Mouse (Mus musculus) gastrocnemius, postnatal 36 days (tissue): ENCODE data around the gene Fhl3. TPM values are rescaled to one million over a fixed set of nuclear protein-coding genes. Genes with fewer than 3 reads are reported as not detected.
A peak's percentile ranks its signal among the peaks of the same experiment; 100 is the strongest.

Experiments
- DNase-seq, 2 experiments: peaks; one replicate each; pipeline ENCODE4 v3.0.0; 2022
- intact Hi-C: fragments of 180-260 bp; cut with DNase I; formaldehyde crosslinking; loops from one replicate; pipeline ENCODE4 v1.15.1; 2025
- total RNA-seq, 2 experiments: library from RNA; stranded (reverse); gene quantifications; 2 replicates each; pipeline ENCODE4 v1.2.3; 2021

Gene Fhl3
- total RNA-seq, 2 experiments from 2014 or later = 216 to 338 TPM

DNA sequence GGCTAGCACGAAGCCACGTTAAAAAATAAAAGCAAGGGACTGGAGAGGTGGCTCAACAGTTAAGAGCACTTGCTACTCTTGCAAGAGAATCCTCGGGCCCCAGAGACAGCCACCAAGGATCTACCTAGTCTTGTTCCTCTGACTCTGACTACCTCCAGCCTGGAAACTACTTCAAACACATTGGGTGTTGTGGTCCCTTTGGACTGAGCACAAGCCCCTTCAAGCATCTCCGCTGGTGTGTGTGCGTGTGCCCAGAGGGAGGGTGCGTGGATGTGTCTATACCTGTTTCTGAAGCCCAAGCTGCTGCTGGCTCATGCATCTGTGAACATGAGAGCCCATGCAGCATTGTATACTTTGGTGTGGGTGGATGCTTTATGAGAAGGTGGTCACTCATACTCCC, 24.5 kb upstream of the Fhl3 start:
- DNase-seq = no peak
- intact Hi-C loops = no loop called here

- DNase-seq = no peak
- intact Hi-C loops = no loop called here
These were observed 18.2 kb upstream of the Fhl3 start for GRCm38 (mm10) chr4:124682270-124682669.

DNA sequence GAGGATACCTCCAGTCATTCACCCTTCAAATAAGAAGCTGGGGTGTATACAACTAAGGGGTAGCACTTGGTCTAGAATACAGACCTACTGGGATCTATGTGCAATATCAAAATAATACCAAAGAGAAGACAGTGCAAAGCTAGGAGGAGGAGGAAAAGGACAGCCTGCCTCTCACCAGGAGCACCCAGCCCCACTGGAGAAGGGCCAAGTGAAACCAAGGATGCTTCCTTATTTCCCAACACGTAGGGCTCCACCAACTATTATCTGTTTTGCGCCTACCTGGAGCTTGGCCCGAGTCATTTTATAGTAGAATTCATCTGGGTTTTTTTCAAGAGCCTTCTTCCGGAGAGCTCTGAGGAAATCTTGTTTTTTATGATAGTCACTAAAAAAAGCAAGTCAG, 17.0 kb upstream of the Fhl3 start:
- intact Hi-C loops = no loop called here
- no peak for DNase-seq

DNA sequence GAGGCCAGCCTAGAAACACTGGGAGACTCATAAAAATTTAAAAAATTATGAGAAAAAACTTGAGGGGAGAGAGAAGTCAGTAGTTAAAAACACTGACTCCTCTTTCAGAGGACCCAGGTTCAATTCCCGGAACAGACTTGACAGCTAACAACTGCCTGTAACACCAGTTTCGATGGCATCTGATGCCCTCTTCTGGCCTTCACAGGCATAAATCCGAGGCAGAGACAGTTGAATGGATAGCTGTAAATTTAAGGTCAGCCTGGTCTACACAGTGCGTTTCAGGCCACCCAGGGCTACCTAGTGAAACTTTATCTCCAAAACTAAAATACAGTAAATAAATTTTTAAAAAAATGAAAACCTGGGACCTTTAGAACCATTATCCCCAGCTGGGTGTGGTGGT, 15.5 kb upstream of the Fhl3 start:
- DNase-seq = no peak

GRCm38 (mm10) chr4:124685453-124685852, 15.0 kb upstream of the Fhl3 start:
- DNase-seq = no peak
- intact Hi-C loops = no loop called here

More for the DNA sequence above, 15.5 kb upstream of the Fhl3 start:
- intact Hi-C loops = no loop called here

- intact Hi-C loops = no loop called here
These were observed 14.6 kb upstream of the Fhl3 start for GRCm38 (mm10) chr4:124685897-124686402.

DNA sequence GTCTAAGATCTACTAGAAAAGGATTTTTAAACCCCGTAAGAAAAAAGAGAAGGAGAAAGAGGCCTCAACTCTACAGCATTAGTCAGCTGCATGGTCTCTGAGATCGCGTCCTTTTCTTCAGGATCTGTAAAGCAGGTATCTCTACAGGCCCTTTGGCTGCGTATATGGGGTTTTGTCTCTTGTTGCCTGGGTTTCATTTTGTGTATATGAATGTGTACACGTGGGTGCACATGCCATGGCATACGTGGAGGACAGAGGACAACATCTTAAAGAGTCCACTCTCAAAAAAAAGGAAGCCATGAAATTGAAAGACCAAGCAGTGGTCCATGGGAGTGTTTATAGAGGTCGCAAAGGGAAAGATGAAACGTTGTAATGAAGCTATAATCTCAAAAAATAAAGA, 9.0 kb upstream of the Fhl3 start:
- DNase-seq = no peak

More at GRCm38 (mm10) chr4:124685897-124686402, 14.6 kb upstream of the Fhl3 start:
- DNase-seq = peak in 1 of 2 experiments; percentile 19

GRCm38 (mm10) chr4:124692416-124692861, 8.1 kb upstream of the Fhl3 start:
- intact Hi-C loops = no loop called here
- DNase-seq = no peak

More for the DNA sequence above, 9.0 kb upstream of the Fhl3 start:
- intact Hi-C loops = no loop called here

GRCm38 (mm10) chr4:124693135-124693894, 7.2 kb upstream of the Fhl3 start, which contains the start of gene Utp11:
Utp11 (minus strand) TSS chr4:124693600.
- intact Hi-C loops = no loop called here
- DNase-seq = peak; percentile 81 to 82

GRCm38 (mm10) chr4:124694572-124694971, 5.9 kb upstream of the Fhl3 start:
- intact Hi-C loops = no loop called here
- no peak for DNase-seq

GRCm38 (mm10) chr4:124695786-124696516, 4.5 kb upstream of the Fhl3 start:
- peak in 1 of 2 experiments; percentile 46 for DNase-seq
- intact Hi-C loops = no loop called here

DNA sequence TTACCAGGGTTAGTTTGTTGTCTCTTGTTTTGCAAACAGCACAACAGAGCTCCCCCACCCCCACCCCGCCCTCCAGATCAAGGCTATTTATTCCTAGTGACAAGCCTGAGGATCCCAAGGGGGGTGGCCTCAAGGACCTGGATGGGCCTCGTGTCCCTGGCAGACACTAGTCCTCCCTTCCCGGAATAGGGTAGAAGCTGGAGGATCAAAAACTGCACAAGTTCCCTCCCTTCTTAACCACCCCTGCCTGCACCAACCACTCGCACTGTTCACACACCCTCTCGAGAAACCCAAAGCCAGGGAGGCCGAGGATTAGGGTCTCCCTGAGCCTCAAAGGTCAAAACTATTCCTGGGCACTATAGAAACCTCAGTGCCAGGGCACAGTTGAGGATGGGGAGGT, 710 bp upstream of the Fhl3 start:
- intact Hi-C loops = no loop called here
- DNase-seq = peak in 1 of 2 experiments; percentile 34

DNA sequence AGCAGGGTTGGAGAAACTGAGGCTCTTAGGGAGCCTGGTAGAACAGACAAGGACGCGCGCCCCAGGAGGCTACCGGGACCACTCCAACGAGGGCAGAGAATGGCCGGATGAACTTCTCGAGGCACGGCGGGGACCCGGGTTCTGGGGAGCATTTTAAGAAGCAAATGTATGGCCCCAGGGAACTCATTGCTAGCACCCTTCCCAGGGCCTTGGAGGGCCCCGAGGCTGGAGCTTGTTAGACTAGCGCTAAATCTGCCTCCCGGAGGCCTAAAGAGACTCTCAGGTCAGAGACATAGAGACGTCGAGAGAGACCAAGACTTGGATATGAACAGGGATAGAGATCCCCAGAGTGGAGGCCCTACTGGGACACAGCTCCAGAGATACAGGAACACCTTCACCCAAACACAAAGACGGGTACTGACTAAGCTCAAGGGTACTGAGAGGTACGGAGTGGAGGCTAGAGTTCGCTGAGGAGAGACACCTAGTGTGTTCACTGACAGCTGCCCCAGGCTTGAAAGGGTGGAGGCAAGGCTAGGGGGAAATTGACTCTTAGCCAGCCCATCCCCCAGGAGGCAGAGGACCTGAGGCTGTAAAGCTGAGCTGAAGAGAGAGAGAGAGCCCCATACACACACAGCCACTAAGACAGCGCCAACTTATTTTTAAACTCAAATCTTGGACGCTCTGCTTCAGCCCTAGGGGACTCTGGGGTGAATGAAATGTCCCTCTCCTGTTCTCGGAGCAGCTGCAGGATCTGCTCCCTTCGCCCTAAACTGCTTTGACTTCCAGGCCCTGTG, 748 bp downstream of the Fhl3 start:
- intact Hi-C loops = no loop called here
- DNase-seq = peak; percentile 37 to 57

DNA sequence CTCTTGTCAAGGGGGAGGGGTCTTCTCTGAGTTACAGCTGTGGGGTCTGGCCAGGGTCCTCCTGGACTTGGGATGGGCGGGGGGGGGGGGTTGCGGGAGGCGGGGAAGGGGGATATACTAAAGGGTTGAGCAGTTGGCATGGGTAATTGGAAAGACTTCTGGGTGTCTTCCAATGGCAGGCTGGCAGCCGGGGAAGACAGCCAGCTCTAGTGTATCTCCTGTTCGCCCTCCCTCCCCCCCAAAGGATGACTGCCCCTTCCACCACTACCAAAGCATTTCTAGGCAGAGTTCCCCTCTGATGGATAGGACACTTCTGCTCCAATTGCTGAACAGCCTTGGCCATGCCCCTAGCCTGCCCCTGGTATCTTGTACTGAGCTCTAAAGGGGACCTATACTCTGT, 1.4 kb downstream of the Fhl3 start:
- no peak for DNase-seq
- intact Hi-C loops = no loop called here

DNA sequence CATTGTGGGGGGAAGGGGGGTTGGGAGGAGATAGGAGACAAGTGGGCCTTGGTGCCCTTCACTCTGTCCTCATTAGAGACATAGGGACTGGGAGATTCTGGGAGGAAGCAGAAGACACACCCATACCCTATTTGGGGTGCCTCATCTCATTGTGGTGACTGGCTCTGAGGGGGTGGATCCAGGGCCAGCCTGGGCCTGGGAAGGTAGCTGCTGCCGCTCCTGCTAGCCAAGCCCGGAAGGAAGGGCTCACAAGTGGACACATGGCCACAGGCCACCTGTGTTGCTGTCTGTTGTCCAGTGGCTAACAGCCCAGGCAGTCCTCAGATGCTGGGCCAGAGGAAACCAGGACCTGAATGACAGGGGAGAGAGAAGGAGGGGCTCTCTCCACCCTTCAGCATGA, 2.9 kb downstream of the Fhl3 start:
- intact Hi-C loops = no loop called here
- DNase-seq = peak; percentile 36 to 43

GRCm38 (mm10) chr4:124703881-124704796, 3.6 kb downstream of the Fhl3 start:
- no peak for DNase-seq
- intact Hi-C loops = no loop called here

DNA sequence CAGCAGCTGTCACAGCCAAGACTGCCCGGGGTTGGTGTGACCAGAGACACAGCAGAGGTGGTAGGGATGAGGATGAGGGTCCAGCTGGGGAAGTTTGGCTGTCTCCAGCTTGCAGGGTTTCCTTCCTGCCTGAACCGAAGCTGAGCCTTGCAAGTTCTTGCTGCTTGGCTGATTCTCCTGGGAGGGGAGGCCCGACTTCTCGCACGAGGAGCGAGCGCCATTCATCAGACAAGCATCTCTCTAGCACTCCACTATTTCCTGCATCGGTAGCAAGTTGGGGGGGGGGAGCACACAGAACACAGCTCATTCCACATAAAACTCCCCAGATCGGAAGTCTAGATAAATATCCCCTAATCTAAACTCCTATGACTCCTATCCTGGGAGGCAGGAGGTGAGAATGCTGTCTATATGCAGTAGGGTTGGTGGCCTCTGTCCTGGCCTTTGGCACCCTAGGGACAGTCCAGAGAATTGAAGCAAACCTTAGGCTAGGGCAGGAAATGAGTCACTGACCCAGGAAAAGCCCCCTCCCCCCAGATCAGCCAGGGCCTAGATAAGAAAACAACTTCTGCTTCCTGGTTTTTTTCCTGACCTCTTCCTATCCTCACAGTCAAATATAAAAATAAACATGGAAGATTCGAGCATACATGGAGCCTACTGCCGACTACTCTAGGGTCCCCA, 4.4 kb downstream of the Fhl3 start:
- intact Hi-C loops = no loop called here
- peak; percentile 38 to 48 for DNase-seq

DNA sequence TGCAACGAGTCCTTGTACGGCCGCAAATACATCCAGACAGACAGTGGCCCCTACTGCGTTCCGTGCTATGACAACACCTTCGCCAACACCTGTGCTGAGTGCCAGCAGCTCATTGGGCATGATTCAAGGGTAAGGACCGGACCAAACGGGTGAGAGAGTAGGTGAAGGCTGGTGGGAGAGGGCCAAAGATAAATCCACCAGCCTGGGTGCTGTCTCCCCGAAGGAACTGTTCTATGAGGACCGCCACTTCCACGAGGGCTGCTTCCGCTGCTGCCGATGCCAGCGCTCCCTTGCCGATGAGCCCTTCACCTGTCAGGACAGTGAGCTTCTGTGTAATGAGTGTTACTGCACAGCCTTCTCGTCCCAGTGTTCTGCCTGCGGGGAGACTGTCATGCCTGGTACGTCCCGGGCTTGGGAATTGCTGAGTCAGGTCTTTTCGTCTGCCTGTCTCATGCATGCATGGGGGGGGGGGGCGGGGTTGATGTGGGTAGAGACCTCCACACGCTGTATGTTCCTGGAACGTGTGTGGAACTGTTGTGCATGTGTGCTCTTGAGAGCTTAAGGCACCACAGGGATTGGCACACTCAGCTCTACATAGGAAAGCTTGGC, 5.3 kb downstream of the Fhl3 start:
- no peak for DNase-seq
- intact Hi-C loops = no loop called here
